Mouse (Mus musculus) erythroblast, embryonic 14.5 days (primary cell): ENCODE measurements around the gene Usp18.

Experiments used
- GATA1 ChIP-seq: IDR thresholded peaks from 2 replicates; pipeline ENCODE4 v1.6.1; 2012; ENCODE audit warnings: low read length, inconsistent platforms, mixed read lengths
- TAL1 ChIP-seq: IDR thresholded peaks from 3 replicates; pipeline ENCODE4 v1.6.1; 2012; ENCODE audit warnings: low read length, inconsistent platforms, mixed read lengths

GRCm38 (mm10) chr6:121210926-121211289 is 34.8 kb upstream of the Usp18 start:
- no peak for TF ChIP-seq GATA1
- no peak for TF ChIP-seq TAL1
